Mouse (Mus musculus) megakaryocyte, embryonic 14.5 days (primary cell): ENCODE measurements at regions not wholly inside any gene's neighbourhood (a gene's known extent, or its start where the extent isn't known, plus 50 kb on each side); places are given as distances from the start of the nearest gene placed in this dataset.

ENCODE experiments used
- FLI1 ChIP-seq: IDR thresholded peaks from 2 replicates; pipeline ENCODE4 v1.6.1; 2012; ENCODE audit warnings: low read length, inconsistent platforms, mixed read lengths
- GATA1 ChIP-seq: IDR thresholded peaks from 3 replicates; pipeline ENCODE4 v1.6.1; 2012; ENCODE audit warnings: mixed read lengths, low read length, inconsistent platforms, borderline replicate concordance

DNA sequence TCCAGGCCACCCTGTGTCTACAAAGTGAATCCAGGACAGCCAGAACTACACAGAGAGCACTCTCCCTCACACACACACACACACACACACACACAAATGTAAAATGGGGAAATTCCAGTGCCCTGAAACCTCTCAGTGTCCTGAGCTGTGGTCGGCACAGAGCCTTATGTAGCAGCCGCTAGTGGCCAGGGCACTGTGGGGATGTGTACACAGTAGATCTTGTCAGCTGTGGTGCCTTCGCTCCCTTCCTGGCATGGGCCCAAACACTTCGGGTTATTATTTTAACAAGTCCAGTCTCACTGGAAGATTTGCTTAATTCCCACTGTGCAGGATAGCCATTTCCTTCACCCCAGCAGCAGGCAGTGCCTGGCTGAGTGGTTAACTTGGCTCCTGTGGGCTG lies 81.5 kb downstream of the Ephb3 start:
- TF ChIP-seq GATA1 (no peak), FLI1 (no peak)
